25 mouse cellular contexts compared by ENCODE assay signal in genomic region chr9:119925729-119926128, GRCm38 (mm10). TPM values are rescaled to one million over a fixed set of nuclear protein-coding genes. Genes with fewer than 3 reads are reported as not detected.
DNase-seq lines count a peak whose midpoint lies in the region; ATAC-seq lines count a peak whose summit lies in the region.
"Had no signal": no experiment of that assay in that cellular context is flagged by ENCODE, and none has a peak within 500 bp of the region (broad histone marks: within the 10 kb centered on the region; RNA-seq: fewer than 3 reads in every experiment).

No protein-coding gene starts in this region.

- H3K9me3 ChIP-seq in megakaryocyte, embryonic 14.5 days, result no peaks in the 10 kb centered on the region
- no peaks in the 10 kb centered on the region for H3K9me3 ChIP-seq in midbrain, embryonic 15.5 days
- no peaks in the 10 kb centered on the region for H3K9me3 ChIP-seq in forebrain, embryonic 14.5 days (replicated peaks; ENCODE audit: control insufficient read depth, low read length)
- H3K9me3 ChIP-seq: forebrain, embryonic 13.5 days; heart, embryonic 15.5 days; limb, embryonic 15.5 days; liver, embryonic 15.5 days; neural tube, embryonic 12.5 days had no signal

- peak overlapping the region; percentile 46 for H3K4me3 ChIP-seq in megakaryocyte, embryonic 14.5 days (replicated peaks)
- no peak overlapping the region for H3K4me3 ChIP-seq in midbrain, embryonic 15.5 days
- no peak overlapping the region for H3K4me3 ChIP-seq in forebrain, embryonic 14.5 days (ENCODE audit: low read depth, low read length)
- H3K4me3 ChIP-seq: forebrain, embryonic 13.5 days; gastrocnemius, adult 2 months; heart, embryonic 15.5 days; left cerebral cortex, adult 2 months; limb, embryonic 15.5 days; liver, embryonic 15.5 days; neural tube, embryonic 12.5 days had no signal

- intact Hi-C loops in left cerebral cortex, postnatal 4 days (cut with DNase I), result no loop called here

- H3K27ac ChIP-seq in midbrain, embryonic 15.5 days, result no peak overlapping the region
- H3K27ac ChIP-seq in forebrain, embryonic 14.5 days (ENCODE audit: low read depth, low read length), result no peak overlapping the region
- H3K27ac ChIP-seq: forebrain, embryonic 13.5 days; gastrocnemius, adult 2 months; heart, embryonic 15.5 days; hindbrain, embryonic 14.5 days; left cerebral cortex, adult 2 months; limb, embryonic 15.5 days; liver, embryonic 15.5 days; neural tube, embryonic 12.5 days had no signal

- H3K4me2 ChIP-seq in midbrain, embryonic 15.5 days, result no peak overlapping the region
- H3K4me2 ChIP-seq in forebrain, embryonic 14.5 days (ENCODE audit: low read length), result no peak overlapping the region
- H3K4me2 ChIP-seq: forebrain, embryonic 13.5 days; heart, embryonic 15.5 days; hindbrain, embryonic 14.5 days; limb, embryonic 15.5 days; liver, embryonic 15.5 days; neural tube, embryonic 12.5 days had no signal

- no peak for ATAC-seq in megakaryocyte, adult 5-6 weeks (ENCODE audit: poor library complexity, severe bottlenecking)
- no peak for ATAC-seq in midbrain, embryonic 15.5 days (replicated peaks)
- ATAC-seq in forebrain, embryonic 14.5 days, result no peak
- ATAC-seq: forebrain, embryonic 13.5 days had no signal

- no peaks in the 10 kb centered on the region for H3K27me3 ChIP-seq in megakaryocyte, embryonic 14.5 days (replicated peaks)
- H3K27me3 ChIP-seq in midbrain, embryonic 15.5 days (replicated peaks), result no peaks in the 10 kb centered on the region
- no peaks in the 10 kb centered on the region for H3K27me3 ChIP-seq in forebrain, embryonic 14.5 days (replicated peaks; ENCODE audit: control insufficient read depth, insufficient read depth, low read length)
- H3K27me3 ChIP-seq: forebrain, embryonic 13.5 days; heart, embryonic 15.5 days; limb, embryonic 15.5 days; liver, embryonic 15.5 days; neural tube, embryonic 12.5 days had no signal

- peak; percentile 38 for DNase-seq in adrenal gland, adult 2 months
- DNase-seq in adrenal gland, postnatal 25 days, result no peak
- DNase-seq in left cerebral cortex, postnatal 4 days, result peak; percentile 35
- no peak for DNase-seq in left cerebral cortex, adult 11 months (ENCODE audit: low spot score)
- DNase-seq in forebrain, embryonic 14.5 days (ENCODE audit: low spot score), result no peak
- DNase-seq: adrenal gland, postnatal 14 days; cerebellum, adult 9-10 months; gastrocnemius, adult 2 months; midbrain, embryonic 14.5 days; right cerebral cortex, postnatal 14 days; spleen, adult 18-20 months; thymus, adult 18-20 months; thymus, postnatal 36 days had no signal

- no peak overlapping the region for H3K9ac ChIP-seq in midbrain, embryonic 15.5 days
- H3K9ac ChIP-seq in forebrain, embryonic 14.5 days (ENCODE audit: low read length), result no peak overlapping the region
- H3K9ac ChIP-seq: forebrain, embryonic 13.5 days; heart, embryonic 15.5 days; hindbrain, embryonic 14.5 days; limb, embryonic 15.5 days; liver, embryonic 15.5 days; neural tube, embryonic 12.5 days had no signal

- H3K36me3 ChIP-seq in megakaryocyte, embryonic 14.5 days (replicated peaks; ENCODE audit: low read length), result peaks cover 98% of the 10 kb centered on the region
- peaks cover 61% of the 10 kb centered on the region for H3K36me3 ChIP-seq in midbrain, embryonic 15.5 days (replicated peaks)
- H3K36me3 ChIP-seq in forebrain, embryonic 14.5 days (ENCODE audit: control insufficient read depth, insufficient read depth, low read length), result peaks cover 86% of the 10 kb centered on the region

- H3K4me1 ChIP-seq in megakaryocyte, embryonic 14.5 days, result peaks cover 45% of the 10 kb centered on the region
- no peaks in the 10 kb centered on the region for H3K4me1 ChIP-seq in midbrain, embryonic 15.5 days
- H3K4me1 ChIP-seq in forebrain, embryonic 14.5 days (ENCODE audit: control insufficient read depth, insufficient read depth, low read length), result no peaks in the 10 kb centered on the region
- H3K4me1 ChIP-seq: forebrain, embryonic 13.5 days; heart, embryonic 15.5 days; limb, embryonic 15.5 days; liver, embryonic 15.5 days; neural tube, embryonic 12.5 days had no signal

- WGBS in midbrain, embryonic 15.5 days, result 75% methylated on average over 8 of the region's 8 CpGs
- 71% methylated on average over 8 of the region's 8 CpGs for WGBS in forebrain, embryonic 14.5 days

RNA-seq across cellular contexts. Expression of gene Gorasp1, which starts 11.6 kb away (rescaled TPM):
- total RNA-seq in adrenal gland, adult 2 months (2021), result 10 to 100 TPM; 15.1 to 31.9 TPM
- polyA plus RNA-seq in adrenal gland, adult 2 months (2012; rRNA removed), result 26.6 and 30.5 TPM in 2 replicates
- 16.5 and 33.1 TPM in 2 replicates for total RNA-seq in adrenal gland, postnatal 25 days (2021)
- 10 to 100 TPM; 20.2 to 22.8 TPM for total RNA-seq in left cerebral cortex, postnatal 4 days (2021)
- 11.6 and 11.7 TPM in 2 replicates for polyA plus RNA-seq in megakaryocyte, embryonic 14.5 days (2012; ENCODE audit: insufficient read depth, low replicate concordance)
- 3.2 and 4.5 TPM in 2 replicates for total RNA-seq in megakaryocyte, adult 5-6 weeks (2015)
- total RNA-seq in megakaryocyte, adult 5-6 weeks (2017), result 2.3 and 3.9 TPM in 2 replicates
- 32.2 and 33.1 TPM in 2 replicates for polyA plus RNA-seq in midbrain, embryonic 15.5 days (2015; fragmentation: Nextera tagmentation; extraction: Ambion mirVana)
- polyA plus RNA-seq in forebrain, embryonic 14.5 days (2014; fragmentation: Nextera tagmentation; extraction: Ambion mirVana), result 23.7 and 34.1 TPM in 2 replicates

RNA-seq across cellular contexts. Expression of gene Ttc21a, which starts 11.7 kb away (rescaled TPM):
- total RNA-seq in adrenal gland, adult 2 months (2021), result under 1 TPM in 1 of 2 experiments, not detected in 1; 0.17 TPM
- 0.04 TPM in 2 replicates for polyA plus RNA-seq in adrenal gland, adult 2 months (2012; rRNA removed)
- 0.15 TPM in 1 of 2 replicates, not detected in the other for total RNA-seq in adrenal gland, postnatal 25 days (2021)
- 1 to 10 TPM; 1.4 to 1.5 TPM for total RNA-seq in left cerebral cortex, postnatal 4 days (2021)
- polyA plus RNA-seq in megakaryocyte, embryonic 14.5 days (2012; ENCODE audit: insufficient read depth, low replicate concordance), result 0.26 TPM in 1 of 2 replicates, not detected in the other
- 0.22 and 0.41 TPM in 2 replicates for total RNA-seq in megakaryocyte, adult 5-6 weeks (2015)
- 0.28 and 0.55 TPM in 2 replicates for total RNA-seq in megakaryocyte, adult 5-6 weeks (2017)
- polyA plus RNA-seq in midbrain, embryonic 15.5 days (2015; fragmentation: Nextera tagmentation; extraction: Ambion mirVana), result 1.0 and 1.4 TPM in 2 replicates
- 0.29 and 0.74 TPM in 2 replicates for polyA plus RNA-seq in forebrain, embryonic 14.5 days (2014; fragmentation: Nextera tagmentation; extraction: Ambion mirVana)
- total RNA-seq: gastrocnemius, adult 2 months; heart, postnatal 36 days; megakaryocyte-erythroid progenitor cell, adult 5-6 weeks had no signal

RNA-seq across cellular contexts. Expression of gene Wdr48, which starts 31.1 kb away (rescaled TPM):
- 10 to 100 TPM; 48.1 to 50.7 TPM for total RNA-seq in adrenal gland, adult 2 months (2021)
- polyA plus RNA-seq in adrenal gland, adult 2 months (2012; rRNA removed), result 26.6 and 30.7 TPM in 2 replicates
- total RNA-seq in adrenal gland, postnatal 25 days (2021), result 55.2 and 59.1 TPM in 2 replicates
- 10 to 100 TPM; 76.4 to 80.4 TPM for total RNA-seq in left cerebral cortex, postnatal 4 days (2021)
- polyA plus RNA-seq in megakaryocyte, embryonic 14.5 days (2012; ENCODE audit: insufficient read depth, low replicate concordance), result 9.9 and 15.8 TPM in 2 replicates
- 49.1 and 62.1 TPM in 2 replicates for total RNA-seq in megakaryocyte, adult 5-6 weeks (2015)
- 40.8 and 56.3 TPM in 2 replicates for total RNA-seq in megakaryocyte, adult 5-6 weeks (2017)
- 72.0 and 75.3 TPM in 2 replicates for polyA plus RNA-seq in midbrain, embryonic 15.5 days (2015; fragmentation: Nextera tagmentation; extraction: Ambion mirVana)
- polyA plus RNA-seq in forebrain, embryonic 14.5 days (2014; fragmentation: Nextera tagmentation; extraction: Ambion mirVana), result 77.3 TPM in 2 replicates

RNA-seq across cellular contexts. Expression of gene Csrnp1, which starts 58.7 kb away (rescaled TPM):
- total RNA-seq in adrenal gland, adult 2 months (2021), result 10 to 100 TPM; 18.7 to 26.5 TPM
- 45.6 and 51.3 TPM in 2 replicates for polyA plus RNA-seq in adrenal gland, adult 2 months (2012; rRNA removed)
- 12.5 and 13.0 TPM in 2 replicates for total RNA-seq in adrenal gland, postnatal 25 days (2021)
- 1 to 10 TPM; 2.9 to 3.7 TPM for total RNA-seq in left cerebral cortex, postnatal 4 days (2021)
- 10.6 and 25.7 TPM in 2 replicates for polyA plus RNA-seq in megakaryocyte, embryonic 14.5 days (2012; ENCODE audit: insufficient read depth, low replicate concordance)
- total RNA-seq in megakaryocyte, adult 5-6 weeks (2015), result 7.9 and 11.6 TPM in 2 replicates
- 11.8 and 12.5 TPM in 2 replicates for total RNA-seq in megakaryocyte, adult 5-6 weeks (2017)
- 1.4 and 1.5 TPM in 2 replicates for polyA plus RNA-seq in midbrain, embryonic 15.5 days (2015; fragmentation: Nextera tagmentation; extraction: Ambion mirVana)
- 1.1 and 1.4 TPM in 2 replicates for polyA plus RNA-seq in forebrain, embryonic 14.5 days (2014; fragmentation: Nextera tagmentation; extraction: Ambion mirVana)

Comparison
In these comparisons a context has a peak if more than half of its experiments do, and no peak if none do; other contexts are left out.
1. DNase-seq: peak in adrenal gland, adult 2 months (single experiment) and left cerebral cortex, postnatal 4 days (single experiment); none in adrenal gland, postnatal 25 days (single experiment), left cerebral cortex, adult 11 months (single experiment) and forebrain, embryonic 14.5 days (single experiment).